Mouse (Mus musculus): ENCODE data around the gene Ppp4c.

- TF ChIP-seq USF1 (IDR thresholded peaks at IDR 0.05; ENCODE audit: low read depth) (no peak), POLR2A (IDR thresholded peaks at IDR 0.05; ENCODE audit: insufficient read length, low read depth) (no peak), TCF12 (IDR thresholded peaks at IDR 0.05; ENCODE audit: insufficient read depth, poor library complexity, severe bottlenecking) (no peak), SRF (IDR thresholded peaks at IDR 0.05; ENCODE audit: control insufficient read depth, insufficient read length, low read depth) (no peak)
Measured at GRCm38 (mm10) chr7:126822741-126823140, 30.4 kb upstream of the Ppp4c start.
